Mouse (Mus musculus): ENCODE results near the gene Hpf1. TPM values are rescaled to one million over a fixed set of nuclear protein-coding genes. Genes with fewer than 3 reads are reported as not detected.

Gene Hpf1
- total and polyA plus RNA-seq, 2 experiments from 2014 or later, result 9.5 to 53.6 TPM

- peak; percentile 32 for DNase-seq (ENCODE audit: low spot score)
- ATAC-seq (ENCODE audit: insufficient read depth, low read depth), result peak; percentile 65
Observed at GRCm38 (mm10) chr8:60867468-60868115, 22.6 kb upstream of the Hpf1 start.

GRCm38 (mm10) chr8:60868236-60868965 lies 21.8 kb upstream of the Hpf1 start:
- no peak for DNase-seq (ENCODE audit: low spot score)
- Histone ChIP-seq H3K36me3 (replicated peaks; ENCODE audit: control insufficient read depth, insufficient read depth, low read length) (no peaks in the 10 kb centered on the region), H3K27me3 (ENCODE audit: control insufficient read depth, insufficient read depth, low read length) (no peaks in the 10 kb centered on the region), H3K4me1 (ENCODE audit: control insufficient read depth, insufficient read depth) (peaks cover 19% of the 10 kb centered on the region), H3K27ac (ENCODE audit: low read depth) (no peak overlapping the region), H3K9ac (replicated peaks; ENCODE audit: low read depth, low read length) (no peak overlapping the region), H3K9me3 (replicated peaks; ENCODE audit: control insufficient read depth, low read length) (no peaks in the 10 kb centered on the region), H3K4me2 (ENCODE audit: low read depth, low read length) (no peak overlapping the region), H3K4me3 (ENCODE audit: low read depth, low read length) (no peak overlapping the region)
- 83% methylated on average over 4 of the region's 4 CpGs for whole genome bisulfite sequencing
- ATAC-seq (ENCODE audit: insufficient read depth, low read depth), result no peak
- no peak for TF ChIP-seq CTCF (IDR thresholded peaks at IDR 0.05; ENCODE audit: low read depth)
- TF ChIP-seq EP300 (IDR thresholded peaks at IDR 0.05; ENCODE audit: low read depth), result no peak

More at GRCm38 (mm10) chr8:60867468-60868115, 22.6 kb upstream of the Hpf1 start:
- peak overlapping the region; percentile 26; the same call in 1 of the 2 replicates for H3K27ac ChIP-seq (ENCODE audit: low read depth)
- H3K36me3 ChIP-seq (replicated peaks; ENCODE audit: control insufficient read depth, insufficient read depth, low read length), result no peaks in the 10 kb centered on the region
- no peak overlapping the region for H3K4me2 ChIP-seq (ENCODE audit: low read depth, low read length)
- TF ChIP-seq EP300 (IDR thresholded peaks at IDR 0.05; ENCODE audit: low read depth), result no peak
- TF ChIP-seq CTCF (IDR thresholded peaks at IDR 0.05; ENCODE audit: low read depth), result no peak
- H3K4me3 ChIP-seq (ENCODE audit: low read depth, low read length), result no peak overlapping the region
- peaks cover 19% of the 10 kb centered on the region for H3K4me1 ChIP-seq (ENCODE audit: control insufficient read depth, insufficient read depth)
- 12% methylated on average over 4 of the region's 4 CpGs for WGBS
- H3K9me3 ChIP-seq (replicated peaks; ENCODE audit: control insufficient read depth, low read length), result no peaks in the 10 kb centered on the region
- H3K27me3 ChIP-seq (ENCODE audit: control insufficient read depth, insufficient read depth, low read length), result no peaks in the 10 kb centered on the region
- H3K9ac ChIP-seq (replicated peaks; ENCODE audit: low read depth, low read length), result no peak overlapping the region

GRCm38 (mm10) chr8:60869761-60870160 lies 20.5 kb upstream of the Hpf1 start:
- H3K4me3 ChIP-seq (ENCODE audit: low read depth, low read length), result no peak overlapping the region
- no peak overlapping the region for H3K27ac ChIP-seq (ENCODE audit: low read depth)
- no peak for TF ChIP-seq CTCF (IDR thresholded peaks at IDR 0.05; ENCODE audit: low read depth)
- TF ChIP-seq EP300 (IDR thresholded peaks at IDR 0.05; ENCODE audit: low read depth), result no peak
- H3K4me1 ChIP-seq (ENCODE audit: control insufficient read depth, insufficient read depth), result peaks cover 19% of the 10 kb centered on the region
- DNase-seq (ENCODE audit: low spot score) (no peak), ATAC-seq (ENCODE audit: insufficient read depth, low read depth) (no peak)
- H3K27me3 ChIP-seq (ENCODE audit: control insufficient read depth, insufficient read depth, low read length), result no peaks in the 10 kb centered on the region
- WGBS, result 72% methylated on average over 2 of the region's 2 CpGs
- H3K36me3 ChIP-seq (replicated peaks; ENCODE audit: control insufficient read depth, insufficient read depth, low read length), result no peaks in the 10 kb centered on the region
- no peaks in the 10 kb centered on the region for H3K9me3 ChIP-seq (replicated peaks; ENCODE audit: control insufficient read depth, low read length)
- no peak overlapping the region for H3K9ac ChIP-seq (replicated peaks; ENCODE audit: low read depth, low read length)
- H3K4me2 ChIP-seq (ENCODE audit: low read depth, low read length), result no peak overlapping the region

GRCm38 (mm10) chr8:60870231-60871193 lies 19.7 kb upstream of the Hpf1 start:
- Histone ChIP-seq H3K9ac (replicated peaks; ENCODE audit: low read depth, low read length) (no peak overlapping the region), H3K4me2 (ENCODE audit: low read depth, low read length) (no peak overlapping the region), H3K4me1 (ENCODE audit: control insufficient read depth, insufficient read depth) (peaks cover 19% of the 10 kb centered on the region), H3K4me3 (ENCODE audit: low read depth, low read length) (no peak overlapping the region), H3K9me3 (replicated peaks; ENCODE audit: control insufficient read depth, low read length) (no peaks in the 10 kb centered on the region), H3K36me3 (replicated peaks; ENCODE audit: control insufficient read depth, insufficient read depth, low read length) (no peaks in the 10 kb centered on the region), H3K27me3 (ENCODE audit: control insufficient read depth, insufficient read depth, low read length) (no peaks in the 10 kb centered on the region), H3K27ac (ENCODE audit: low read depth) (no peak overlapping the region)
- TF ChIP-seq EP300 (IDR thresholded peaks at IDR 0.05; ENCODE audit: low read depth) (no peak), CTCF (IDR thresholded peaks at IDR 0.05; ENCODE audit: low read depth) (no peak)
- ATAC-seq (ENCODE audit: insufficient read depth, low read depth) (no peak), DNase-seq (ENCODE audit: low spot score) (no peak)
- WGBS, result 81% methylated on average over 13 of the region's 13 CpGs

- 47% methylated on average over 2 of the region's 2 CpGs for WGBS
- DNase-seq (ENCODE audit: low spot score), result no peak
- Histone ChIP-seq H3K27ac (ENCODE audit: low read depth) (no peak overlapping the region), H3K4me2 (ENCODE audit: low read depth, low read length) (no peak overlapping the region), H3K9ac (replicated peaks; ENCODE audit: low read depth, low read length) (no peak overlapping the region), H3K9me3 (replicated peaks; ENCODE audit: control insufficient read depth, low read length) (no peaks in the 10 kb centered on the region), H3K36me3 (replicated peaks; ENCODE audit: control insufficient read depth, insufficient read depth, low read length) (no peaks in the 10 kb centered on the region), H3K27me3 (ENCODE audit: control insufficient read depth, insufficient read depth, low read length) (no peaks in the 10 kb centered on the region), H3K4me1 (ENCODE audit: control insufficient read depth, insufficient read depth) (no peaks in the 10 kb centered on the region), H3K4me3 (ENCODE audit: low read depth, low read length) (no peak overlapping the region)
- no peak for TF ChIP-seq CTCF (IDR thresholded peaks at IDR 0.05; ENCODE audit: low read depth)
- TF ChIP-seq EP300 (IDR thresholded peaks at IDR 0.05; ENCODE audit: low read depth), result no peak
- no peak for ATAC-seq (ENCODE audit: insufficient read depth, low read depth)
Observed at GRCm38 (mm10) chr8:60878617-60879016, 11.6 kb upstream of the Hpf1 start.
